Mouse (Mus musculus) gastrocnemius, postnatal 14 days (tissue): ENCODE measurements around the gene Sypl. TPM values are rescaled to one million over a fixed set of nuclear protein-coding genes. Genes with fewer than 3 reads are reported as not detected.
"Not testable (repeated sequence)": the region's sequence is repeated elsewhere in the genome, so short reads cannot be mapped to it uniquely, and the experiment has no call there.

Experiments used
- DNase-seq: peaks from one replicate; pipeline ENCODE4 v3.0.0; 2021; ENCODE audit warnings: mixed read lengths
- intact Hi-C: fragments of 180-260 bp; cut with DNase I; formaldehyde crosslinking; loops from one replicate; pipeline ENCODE4 v1.15.1; 2025; ENCODE audit warnings: low total_unique reads
- total RNA-seq, 2 experiments: library from RNA; stranded (reverse); gene quantifications; 2 replicates each; pipeline ENCODE4 v1.2.3; 2021

Sypl gene
- total RNA-seq, 2 experiments from 2014 or later = 124 TPM

GRCm38 (mm10) chr12:32989731-32990130 is 36.0 kb downstream of the Sypl start:
- intact Hi-C loops = no loop called here
- DNase-seq = no peak

GRCm38 (mm10) chr12:32994081-32994480 is 40.4 kb downstream of the Sypl start:
- intact Hi-C loops = no loop called here
- no peak for DNase-seq

- DNase-seq = no peak
- intact Hi-C loops = no loop called here
Observed at GRCm38 (mm10) chr12:32995081-32995834, 41.6 kb downstream of the Sypl start.

- DNase-seq = no peak
- intact Hi-C loops = no loop called here
Observed at GRCm38 (mm10) chr12:32998766-32999165, 45.1 kb downstream of the Sypl start.

- intact Hi-C loops, DNase-seq: not testable (repeated sequence)
Observed at GRCm38 (mm10) chr12:32999778-33000177, 46.1 kb downstream of the Sypl start.

- no peak for DNase-seq
- intact Hi-C loops = no loop called here
Observed at GRCm38 (mm10) chr12:33000402-33000801, 46.7 kb downstream of the Sypl start.

- intact Hi-C loops = no loop called here
- DNase-seq = no peak
Observed at GRCm38 (mm10) chr12:33003339-33003965, 49.8 kb downstream of the Sypl start.

GRCm38 (mm10) chr12:33005858-33006257 is 52.2 kb downstream of the Sypl start:
- intact Hi-C loops = no loop called here
- DNase-seq = no peak

- no peak for DNase-seq
- intact Hi-C loops = no loop called here
Observed at GRCm38 (mm10) chr12:33007176-33007575, 53.5 kb downstream of the Sypl start.

- intact Hi-C loops = no loop called here
- DNase-seq = no peak
Observed at GRCm38 (mm10) chr12:33008305-33009110, 54.8 kb downstream of the Sypl start.

- intact Hi-C loops = no loop called here
- no peak for DNase-seq
Observed at GRCm38 (mm10) chr12:33009206-33009966, 55.7 kb downstream of the Sypl start.

GRCm38 (mm10) chr12:33010026-33010425 is 56.3 kb downstream of the Sypl start:
- intact Hi-C loops = loop anchor here (5.0 kb wide), 1 partner anchor 98 kb away; no protein-coding TSS in a partner anchor
- DNase-seq = peak; percentile 45

GRCm38 (mm10) chr12:33014050-33014796 is 60.5 kb downstream of the Sypl start:
- intact Hi-C loops = loop anchor here (5.0 kb wide), 1 partner anchor 102 kb away; no protein-coding TSS in a partner anchor
- DNase-seq = no peak

GRCm38 (mm10) chr12:33015103-33015502 is 61.4 kb downstream of the Sypl start:
- intact Hi-C loops = no loop called here

GRCm38 (mm10) chr12:33016824-33017705 is 63.4 kb downstream of the Sypl start:
- no peak for DNase-seq
- intact Hi-C loops = no loop called here

More at GRCm38 (mm10) chr12:33015103-33015502, 61.4 kb downstream of the Sypl start:
- DNase-seq = no peak

GRCm38 (mm10) chr12:33018601-33019000 is 64.9 kb downstream of the Sypl start:
- intact Hi-C loops = no loop called here
- no peak for DNase-seq

- intact Hi-C loops = no loop called here
- peak; percentile 75 for DNase-seq
Observed at GRCm38 (mm10) chr12:33020011-33020410, 66.3 kb downstream of the Sypl start.

- intact Hi-C loops = no loop called here
- no peak for DNase-seq
Observed at GRCm38 (mm10) chr12:33021140-33021539, 67.4 kb downstream of the Sypl start.
